Mouse (Mus musculus): ENCODE results near the gene Gm266. TPM values are rescaled to one million over a fixed set of nuclear protein-coding genes. Genes with fewer than 3 reads are reported as not detected.

Gm266 gene
- total RNA-seq, 2 experiments from 2014 or later: not detected

DNA sequence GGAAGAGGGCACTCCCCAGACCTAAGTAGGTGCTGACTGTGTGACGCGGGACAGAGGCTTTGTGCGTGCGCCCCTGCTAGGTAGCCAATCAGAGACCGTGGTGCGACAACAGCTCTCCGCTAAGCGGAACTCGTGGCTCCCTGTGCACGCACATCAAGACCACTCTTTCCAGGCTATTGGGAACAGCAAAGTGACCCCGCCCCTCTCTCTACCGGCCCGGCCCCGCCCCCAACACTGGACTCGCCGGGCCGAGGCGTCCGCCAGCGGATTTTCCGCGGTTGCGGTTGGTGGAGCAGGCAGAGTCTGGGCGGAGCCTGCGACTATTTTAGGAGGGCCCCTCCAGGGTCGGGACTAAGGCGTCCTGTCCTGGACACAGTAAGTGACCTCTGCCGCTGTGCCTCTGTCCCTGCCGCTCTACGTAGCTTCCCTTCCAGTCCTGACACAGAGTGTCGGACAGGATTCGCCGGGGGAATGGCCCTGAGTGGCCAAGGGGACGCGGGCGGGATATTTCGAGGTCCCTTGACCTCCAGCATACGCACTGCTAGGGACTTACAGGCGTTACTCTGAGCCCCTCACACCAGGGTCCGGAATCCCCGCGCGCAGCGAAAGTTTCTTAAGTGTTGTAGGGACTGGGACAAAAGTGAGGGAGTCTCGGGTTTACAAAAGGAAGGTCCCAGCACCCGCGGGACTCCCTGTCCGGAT is 43.2 kb downstream of the Gm266 start, which contains the start of gene Tnfaip2:
Gene Tnfaip2 (plus strand): TSS at position 161 of the 702 bp plus-strand sequence.
- peak; percentile 60 for ATAC-seq (replicated peaks; ENCODE audit: low FRiP score, low TSS enrichment, poor library complexity, severe bottlenecking)

DNA sequence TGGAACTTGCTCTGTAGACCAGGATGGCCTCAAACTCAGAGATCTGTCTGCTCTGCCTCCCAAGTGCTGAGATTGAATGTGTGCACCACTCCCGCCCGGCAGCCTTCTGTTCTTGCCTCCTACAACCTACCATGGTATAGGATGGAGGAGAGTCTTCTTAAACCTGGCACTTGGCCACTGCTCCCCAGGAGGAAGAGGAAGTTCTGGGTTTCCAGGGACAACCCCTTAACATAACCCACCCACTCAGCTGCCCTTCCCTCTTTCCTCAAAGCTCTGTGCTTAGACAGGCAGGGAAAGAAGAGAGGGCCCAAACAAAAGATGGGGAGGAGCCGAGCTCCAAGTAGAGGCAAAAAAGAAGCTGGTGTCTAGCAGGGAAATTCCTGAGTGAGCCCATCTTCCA is 44.1 kb downstream of the Gm266 start:
- ATAC-seq (replicated peaks; ENCODE audit: low FRiP score, low TSS enrichment, poor library complexity, severe bottlenecking): no peak

DNA sequence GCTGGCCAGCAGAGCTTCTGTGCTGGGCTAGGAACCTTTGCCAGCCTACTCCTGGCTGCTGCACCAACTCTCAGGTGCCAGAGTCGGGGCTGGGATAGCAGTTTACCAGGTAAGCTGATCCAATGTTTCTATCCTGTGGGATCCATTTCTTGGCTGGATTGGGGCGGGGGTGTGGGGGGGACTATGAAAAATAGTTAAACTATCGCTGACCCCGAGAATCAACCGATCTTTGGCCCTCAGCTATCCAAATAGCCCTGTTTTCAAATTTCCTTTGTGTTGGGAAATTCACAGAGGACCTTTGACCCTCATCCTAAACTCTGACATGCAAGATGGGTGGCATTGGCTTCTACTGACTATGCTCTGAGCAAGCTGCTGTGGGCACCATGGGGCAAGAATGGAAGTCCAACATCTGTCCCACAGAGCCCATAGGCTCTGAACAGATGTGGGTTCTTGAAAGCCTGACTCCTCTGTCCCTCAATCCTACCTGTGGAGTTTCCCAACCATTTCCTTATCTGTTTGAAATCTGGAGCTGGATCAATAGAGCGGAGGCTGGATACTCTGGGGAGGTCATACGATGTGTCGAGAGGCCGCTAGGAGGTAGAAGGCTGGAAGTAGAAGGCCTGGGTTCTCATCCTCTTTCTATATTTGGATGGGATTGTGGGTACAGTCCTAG is 44.8 kb downstream of the Gm266 start:
- no peak for ATAC-seq (replicated peaks; ENCODE audit: low FRiP score, low TSS enrichment, poor library complexity, severe bottlenecking)

DNA sequence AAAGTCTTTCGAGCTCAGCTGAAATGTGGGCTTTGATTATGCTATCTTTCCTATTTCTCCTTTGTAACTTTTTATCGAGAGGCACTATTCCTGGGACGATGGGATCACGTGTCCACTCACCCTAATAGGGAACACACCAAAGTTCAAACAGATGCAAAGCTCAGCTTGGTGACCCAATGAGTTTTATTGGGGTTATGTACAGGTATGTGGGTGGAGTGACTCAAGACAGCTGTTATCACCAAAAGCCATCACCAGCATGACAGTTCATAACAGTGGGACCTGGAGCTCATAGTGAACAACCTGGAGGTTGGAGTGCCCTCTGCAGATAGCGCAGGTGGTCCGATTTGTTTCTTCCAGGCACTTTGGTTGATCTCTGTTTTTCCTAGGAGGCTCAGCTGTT is 46.8 kb downstream of the Gm266 start:
- no peak for ATAC-seq (replicated peaks; ENCODE audit: low FRiP score, low TSS enrichment, poor library complexity, severe bottlenecking)

DNA sequence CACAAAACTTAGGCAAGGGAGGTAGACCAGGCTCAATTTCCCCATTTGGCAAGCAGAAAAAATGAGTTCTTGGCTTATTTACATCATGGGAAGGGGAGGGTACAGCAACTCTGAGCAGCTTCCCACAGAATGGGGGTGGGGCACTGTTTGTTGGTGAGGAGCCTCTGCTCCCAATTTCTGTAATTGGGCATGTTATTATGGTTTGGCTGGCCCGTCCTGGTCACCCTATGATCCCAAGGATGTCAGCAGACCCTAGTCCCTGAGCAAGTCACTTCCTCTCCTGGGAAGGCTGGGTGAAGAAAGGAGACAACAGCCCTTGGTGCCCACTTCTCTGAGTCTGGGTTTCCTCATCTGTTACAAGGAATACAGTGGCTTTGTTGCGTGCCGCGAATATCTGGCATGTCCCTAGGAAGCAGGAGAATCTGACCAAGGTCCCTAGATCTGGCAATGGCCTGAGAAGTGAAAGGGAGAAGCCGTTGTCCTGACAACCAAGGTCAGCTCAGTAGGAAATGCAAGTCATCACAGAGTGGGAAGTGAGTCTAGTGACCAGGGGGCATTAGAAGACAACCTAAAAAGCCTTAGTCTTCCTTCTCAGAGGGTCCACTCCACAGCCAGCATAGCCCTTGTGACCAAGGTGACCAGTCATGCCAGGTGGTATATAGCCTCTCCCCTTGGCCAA is 48.3 kb downstream of the Gm266 start:
- ATAC-seq (replicated peaks; ENCODE audit: low FRiP score, low TSS enrichment, poor library complexity, severe bottlenecking): no peak

DNA sequence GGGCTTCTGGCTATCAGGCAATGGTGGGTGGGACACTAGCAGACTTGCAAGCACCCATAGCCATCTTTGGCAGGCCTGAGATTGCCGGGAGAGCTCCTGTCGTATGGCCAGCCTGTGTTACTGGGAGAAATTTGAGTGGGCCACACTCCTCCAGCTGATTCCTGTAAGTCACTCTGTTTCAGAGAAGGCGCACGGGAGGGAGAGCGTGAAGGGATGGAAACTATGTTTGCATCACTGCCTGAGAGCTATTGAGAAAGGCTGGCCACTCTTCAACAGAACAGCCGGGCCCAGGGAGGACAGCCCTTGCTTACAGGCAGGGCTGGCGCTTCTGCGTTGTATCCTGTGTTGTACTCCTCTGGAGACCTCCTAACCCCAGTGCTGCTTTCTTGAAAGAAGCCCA is 49.0 kb downstream of the Gm266 start:
- no peak for ATAC-seq (replicated peaks; ENCODE audit: low FRiP score, low TSS enrichment, poor library complexity, severe bottlenecking)

DNA sequence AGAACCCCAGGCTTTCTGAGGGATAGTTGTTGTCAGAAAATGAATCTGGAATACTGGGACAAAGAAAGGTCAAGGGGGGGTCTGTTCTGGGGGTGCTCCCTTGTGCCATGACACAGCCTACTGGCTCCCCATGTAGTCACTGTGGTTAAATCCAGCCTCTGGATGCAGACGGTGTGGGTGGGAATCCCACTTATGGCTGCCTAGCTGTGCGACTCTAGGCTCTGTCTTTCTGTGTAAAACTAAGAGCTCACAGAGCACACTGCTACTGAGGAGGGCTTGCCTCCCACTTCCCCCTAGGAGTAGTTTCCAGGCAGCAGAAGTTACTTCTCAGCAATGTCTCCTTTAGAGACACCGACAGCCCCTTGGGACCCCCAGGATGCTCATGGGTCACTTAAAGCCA is 49.5 kb downstream of the Gm266 start:
- no peak for ATAC-seq (replicated peaks; ENCODE audit: low FRiP score, low TSS enrichment, poor library complexity, severe bottlenecking)

DNA sequence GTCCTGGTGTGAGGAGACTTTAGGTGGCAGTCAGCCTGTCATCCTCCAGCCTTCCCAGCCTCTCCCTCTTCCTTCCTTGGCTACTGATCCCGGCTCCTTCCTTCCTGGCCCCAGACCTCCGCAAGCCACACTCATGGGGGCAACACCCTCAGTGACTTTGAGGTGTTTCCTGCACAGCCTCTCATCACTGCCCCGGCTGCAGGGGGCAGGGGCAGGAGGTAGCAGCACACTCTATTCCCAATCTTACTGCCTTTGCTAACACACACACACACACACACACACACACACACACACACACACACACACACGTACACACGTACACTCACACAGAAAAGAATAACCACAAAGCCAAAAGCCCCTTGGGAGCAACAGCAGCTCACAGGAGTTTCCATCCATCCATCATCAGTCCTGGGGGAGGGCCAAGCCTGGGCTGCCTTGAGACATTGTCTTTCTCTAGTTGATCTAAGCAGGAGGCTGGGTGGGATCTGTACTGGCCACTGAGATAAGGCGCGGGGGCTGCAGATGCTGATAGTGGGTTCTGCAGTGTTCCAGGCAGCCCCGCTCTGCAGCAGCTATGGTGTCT is 50.8 kb downstream of the Gm266 start:
- ATAC-seq (replicated peaks; ENCODE audit: low FRiP score, low TSS enrichment, poor library complexity, severe bottlenecking): peak; percentile 85

Other genes with a start within 250 kb of the Gm266 start
- not detected in 2 replicates for gene Amn, start 214.7 kb downstream of the Gm266 start, total RNA-seq (2014; fragmentation: Nextera tagmentation)
- gene Amn, start 214.7 kb downstream of the Gm266 start, total RNA-seq (2017): 0.47 TPM in 1 of 2 replicates, not detected in the other
- gene Cdc42bpb, start 108.1 kb downstream of the Gm266 start, total RNA-seq (2014; fragmentation: Nextera tagmentation): 7.9 and 11.5 TPM in 2 replicates
- 2.6 and 9.6 TPM in 2 replicates for gene Cdc42bpb, start 108.1 kb downstream of the Gm266 start, total RNA-seq (2017)
- not detected in 2 replicates for gene Lbhd2, start 79.0 kb downstream of the Gm266 start, total RNA-seq (2014; fragmentation: Nextera tagmentation)
- gene Lbhd2, start 79.0 kb downstream of the Gm266 start, total RNA-seq (2017): not detected in 2 replicates
- gene Exoc3l4, start 68.8 kb downstream of the Gm266 start, total RNA-seq (2014; fragmentation: Nextera tagmentation): 0.27 TPM in 1 of 2 replicates, not detected in the other
- gene Exoc3l4, start 68.8 kb downstream of the Gm266 start, total RNA-seq (2017): not detected in 2 replicates
- gene Tnfaip2, start 43.4 kb downstream of the Gm266 start, total RNA-seq (2014; fragmentation: Nextera tagmentation): 163 and 178 TPM in 2 replicates
- 102 and 149 TPM in 2 replicates for gene Tnfaip2, start 43.4 kb downstream of the Gm266 start, total RNA-seq (2017)
- gene Eif5, start 52.2 kb upstream of the Gm266 start, total RNA-seq (2014; fragmentation: Nextera tagmentation): 212 and 247 TPM in 2 replicates
- 262 and 337 TPM in 2 replicates for gene Eif5, start 52.2 kb upstream of the Gm266 start, total RNA-seq (2017)
- gene Mark3, start 88.7 kb upstream of the Gm266 start, total RNA-seq (2014; fragmentation: Nextera tagmentation): 56.3 and 62.2 TPM in 2 replicates
- 55.2 and 81.3 TPM in 2 replicates for gene Mark3, start 88.7 kb upstream of the Gm266 start, total RNA-seq (2017)
- gene Ckb, start 186.5 kb upstream of the Gm266 start, total RNA-seq (2014; fragmentation: Nextera tagmentation): 2.7 TPM in 1 of 2 replicates, not detected in the other
- 1.5 and 4.4 TPM in 2 replicates for gene Ckb, start 186.5 kb upstream of the Gm266 start, total RNA-seq (2017)
- gene Trmt61a, start 192.3 kb upstream of the Gm266 start, total RNA-seq (2014; fragmentation: Nextera tagmentation): 20.5 and 26.7 TPM in 2 replicates
- gene Trmt61a, start 192.3 kb upstream of the Gm266 start, total RNA-seq (2017): 11.1 and 15.4 TPM in 2 replicates
- gene Bag5, start 227.4 kb upstream of the Gm266 start, total RNA-seq (2014; fragmentation: Nextera tagmentation): 27.7 and 28.9 TPM in 2 replicates
- 33.0 and 52.3 TPM in 2 replicates for gene Bag5, start 227.4 kb upstream of the Gm266 start, total RNA-seq (2017)
- 62.7 and 67.7 TPM in 2 replicates for gene Apopt1, start 227.4 kb upstream of the Gm266 start, total RNA-seq (2014; fragmentation: Nextera tagmentation)
- 55.5 and 56.4 TPM in 2 replicates for gene Apopt1, start 227.4 kb upstream of the Gm266 start, total RNA-seq (2017)